Mouse (Mus musculus): ENCODE measurements at regions not wholly inside any gene's neighbourhood (a gene's known extent, or its start where the extent isn't known, plus 50 kb on each side); places are given as distances from the start of the nearest gene placed in this dataset.
A peak's percentile ranks its signal among the peaks of the same experiment; 100 is the strongest.

- no peak overlapping the region for H3K9ac ChIP-seq
- WGBS: 63% methylated on average over 20 of the region's 20 CpGs
- H3K9me3 ChIP-seq (replicated peaks): no peaks in the 10 kb centered on the region
- H3K4me3 ChIP-seq (replicated peaks): no peak overlapping the region
- H3K27me3 ChIP-seq: no peaks in the 10 kb centered on the region
- no peaks in the 10 kb centered on the region for H3K4me1 ChIP-seq
- no peaks in the 10 kb centered on the region for H3K36me3 ChIP-seq
- no peak overlapping the region for H3K27ac ChIP-seq (replicated peaks)
- no peak for ATAC-seq (ENCODE audit: insufficient number of reproducible peaks, low FRiP score, low TSS enrichment, low read depth)
- H3K4me2 ChIP-seq (replicated peaks): peak overlapping the region; percentile 21; the same call in 1 of the 2 replicates
Observed at GRCm38 (mm10) chr13:115346115-115347021, 244.6 kb upstream of the Itga1 start.

GRCm38 (mm10) chr13:115329000-115329960, 227.5 kb upstream of the Itga1 start:
- Histone ChIP-seq H3K27ac (replicated peaks) (0 out of 2 replicates have a peak overlapping the region, but pooled peaks have one; percentile 28), H3K4me3 (replicated peaks) (no peak overlapping the region), H3K36me3 (no peaks in the 10 kb centered on the region), H3K27me3 (no peaks in the 10 kb centered on the region), H3K9ac (no peak overlapping the region), H3K4me2 (replicated peaks) (no peak overlapping the region), H3K4me1 (no peaks in the 10 kb centered on the region), H3K9me3 (replicated peaks) (no peaks in the 10 kb centered on the region)
- no peak for ATAC-seq (ENCODE audit: insufficient number of reproducible peaks, low FRiP score, low TSS enrichment, low read depth)
- WGBS: 45% methylated on average over 9 of the region's 9 CpGs

GRCm38 (mm10) chr13:115326294-115326693, 224.5 kb upstream of the Itga1 start:
- no peak overlapping the region for H3K4me3 ChIP-seq (replicated peaks)
- WGBS: 90% methylated on average over 2 of the region's 2 CpGs
- no peak for ATAC-seq (ENCODE audit: insufficient number of reproducible peaks, low FRiP score, low TSS enrichment, low read depth)

GRCm38 (mm10) chr13:115316681-115317080, 214.9 kb upstream of the Itga1 start:
- Histone ChIP-seq H3K27me3 (no peaks in the 10 kb centered on the region), H3K4me1 (no peaks in the 10 kb centered on the region), H3K9me3 (replicated peaks) (no peaks in the 10 kb centered on the region), H3K27ac (replicated peaks) (no peak overlapping the region), H3K4me3 (replicated peaks) (no peak overlapping the region), H3K36me3 (no peaks in the 10 kb centered on the region), H3K4me2 (replicated peaks) (no peak overlapping the region), H3K9ac (no peak overlapping the region)
- no peak for ATAC-seq (ENCODE audit: insufficient number of reproducible peaks, low FRiP score, low TSS enrichment, low read depth)
- WGBS: 82% methylated on average over 3 of the region's 3 CpGs

More at GRCm38 (mm10) chr13:115326294-115326693, 224.5 kb upstream of the Itga1 start:
- Histone ChIP-seq H3K36me3 (no peaks in the 10 kb centered on the region), H3K9me3 (replicated peaks) (no peaks in the 10 kb centered on the region), H3K4me1 (no peaks in the 10 kb centered on the region), H3K4me2 (replicated peaks) (no peak overlapping the region), H3K27ac (replicated peaks) (no peak overlapping the region), H3K9ac (no peak overlapping the region), H3K27me3 (no peaks in the 10 kb centered on the region)

GRCm38 (mm10) chr13:115308586-115308985, 206.8 kb upstream of the Itga1 start:
- 75% methylated on average over 3 of the region's 3 CpGs for WGBS
- Histone ChIP-seq H3K4me3 (replicated peaks) (no peak overlapping the region), H3K27me3 (no peaks in the 10 kb centered on the region), H3K9me3 (replicated peaks) (no peaks in the 10 kb centered on the region), H3K4me1 (no peaks in the 10 kb centered on the region), H3K27ac (replicated peaks) (no peak overlapping the region), H3K9ac (no peak overlapping the region), H3K4me2 (replicated peaks) (no peak overlapping the region), H3K36me3 (no peaks in the 10 kb centered on the region)
- no peak for ATAC-seq (ENCODE audit: insufficient number of reproducible peaks, low FRiP score, low TSS enrichment, low read depth)

GRCm38 (mm10) chr13:115287371-115287770, 185.6 kb upstream of the Itga1 start:
- H3K4me3 ChIP-seq (replicated peaks): no peak overlapping the region
- 31% methylated on average over 3 of the region's 3 CpGs for WGBS
- no peaks in the 10 kb centered on the region for H3K36me3 ChIP-seq
- H3K9me3 ChIP-seq (replicated peaks): no peaks in the 10 kb centered on the region
- no peak for ATAC-seq (ENCODE audit: insufficient number of reproducible peaks, low FRiP score, low TSS enrichment, low read depth)
- no peak overlapping the region for H3K27ac ChIP-seq (replicated peaks)
- no peak overlapping the region for H3K4me2 ChIP-seq (replicated peaks)
- H3K27me3 ChIP-seq: no peaks in the 10 kb centered on the region
- no peak overlapping the region for H3K9ac ChIP-seq
- no peaks in the 10 kb centered on the region for H3K4me1 ChIP-seq

- no peaks in the 10 kb centered on the region for H3K4me1 ChIP-seq
- no peaks in the 10 kb centered on the region for H3K27me3 ChIP-seq
- ATAC-seq (ENCODE audit: insufficient number of reproducible peaks, low FRiP score, low TSS enrichment, low read depth): no peak
- 56% methylated on average over 6 of the region's 6 CpGs for WGBS
- no peak overlapping the region for H3K27ac ChIP-seq (replicated peaks)
- H3K4me3 ChIP-seq (replicated peaks): no peak overlapping the region
- H3K9ac ChIP-seq: no peak overlapping the region
- no peaks in the 10 kb centered on the region for H3K9me3 ChIP-seq (replicated peaks)
- H3K4me2 ChIP-seq (replicated peaks): no peak overlapping the region
- no peaks in the 10 kb centered on the region for H3K36me3 ChIP-seq
Observed at GRCm38 (mm10) chr13:115266164-115266563, 164.4 kb upstream of the Itga1 start.

GRCm38 (mm10) chr13:115257345-115257744, 155.6 kb upstream of the Itga1 start:
- H3K4me2 ChIP-seq (replicated peaks): no peak overlapping the region
- no peak overlapping the region for H3K27ac ChIP-seq (replicated peaks)
- H3K9me3 ChIP-seq (replicated peaks): no peaks in the 10 kb centered on the region
- ATAC-seq (ENCODE audit: insufficient number of reproducible peaks, low FRiP score, low TSS enrichment, low read depth): no peak
- no peaks in the 10 kb centered on the region for H3K36me3 ChIP-seq
- WGBS: 57% methylated on average over 2 of the region's 2 CpGs
- no peak overlapping the region for H3K9ac ChIP-seq
- no peaks in the 10 kb centered on the region for H3K4me1 ChIP-seq
- H3K4me3 ChIP-seq (replicated peaks): no peak overlapping the region
- H3K27me3 ChIP-seq: no peaks in the 10 kb centered on the region

- 34% methylated on average over 3 of the region's 3 CpGs for WGBS
- ATAC-seq (ENCODE audit: insufficient number of reproducible peaks, low FRiP score, low TSS enrichment, low read depth): no peak
- H3K4me2 ChIP-seq (replicated peaks): no peak overlapping the region
Observed at GRCm38 (mm10) chr13:115252541-115252940, 150.8 kb upstream of the Itga1 start.

GRCm38 (mm10) chr13:115231981-115232380, 130.2 kb upstream of the Itga1 start:
- WGBS: 84% methylated on average over 4 of the region's 4 CpGs
- Histone ChIP-seq H3K36me3 (no peaks in the 10 kb centered on the region), H3K27ac (replicated peaks) (no peak overlapping the region), H3K4me1 (no peaks in the 10 kb centered on the region), H3K9me3 (replicated peaks) (no peaks in the 10 kb centered on the region), H3K4me3 (replicated peaks) (no peak overlapping the region), H3K27me3 (no peaks in the 10 kb centered on the region), H3K4me2 (replicated peaks) (no peak overlapping the region), H3K9ac (no peak overlapping the region)
- ATAC-seq (ENCODE audit: insufficient number of reproducible peaks, low FRiP score, low TSS enrichment, low read depth): no peak

More at GRCm38 (mm10) chr13:115252541-115252940, 150.8 kb upstream of the Itga1 start:
- H3K36me3 ChIP-seq: no peaks in the 10 kb centered on the region
- no peaks in the 10 kb centered on the region for H3K9me3 ChIP-seq (replicated peaks)
- no peak overlapping the region for H3K4me3 ChIP-seq (replicated peaks)
- no peaks in the 10 kb centered on the region for H3K4me1 ChIP-seq
- no peaks in the 10 kb centered on the region for H3K27me3 ChIP-seq
- H3K9ac ChIP-seq: no peak overlapping the region
- no peak overlapping the region for H3K27ac ChIP-seq (replicated peaks)

GRCm38 (mm10) chr13:115230494-115230893, 128.7 kb upstream of the Itga1 start:
- Histone ChIP-seq H3K27ac (replicated peaks) (no peak overlapping the region), H3K9me3 (replicated peaks) (no peaks in the 10 kb centered on the region), H3K27me3 (no peaks in the 10 kb centered on the region), H3K4me3 (replicated peaks) (no peak overlapping the region), H3K36me3 (no peaks in the 10 kb centered on the region), H3K4me1 (no peaks in the 10 kb centered on the region), H3K4me2 (replicated peaks) (no peak overlapping the region), H3K9ac (no peak overlapping the region)
- ATAC-seq (ENCODE audit: insufficient number of reproducible peaks, low FRiP score, low TSS enrichment, low read depth): no peak
- 26% methylated on average over 13 of the region's 13 CpGs for WGBS
